Mouse (Mus musculus): ENCODE measurements around the gene Sh2b3.

Gene Sh2b3

DNA sequence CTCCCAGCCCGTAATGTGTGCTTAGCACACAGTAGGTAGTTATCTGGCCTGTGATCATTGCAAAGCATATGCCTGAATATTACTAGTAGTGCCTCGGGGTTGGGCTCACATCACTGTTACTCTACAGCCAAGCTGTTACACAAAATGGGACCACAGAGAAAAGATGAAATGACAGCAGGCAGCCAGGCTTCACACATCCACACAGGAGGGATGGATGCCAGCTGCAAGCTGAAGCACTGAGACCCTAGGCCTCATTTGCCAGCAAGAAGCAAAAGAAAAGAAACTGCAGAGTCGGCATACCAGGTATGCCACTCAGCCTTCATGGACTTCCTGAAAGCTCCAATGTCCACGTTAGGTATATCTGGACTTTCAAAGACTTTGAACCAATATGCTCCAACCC lies 9.6 kb downstream of the Sh2b3 start:
- intact Hi-C loops (cut with DNase I), result no loop called here

- intact Hi-C loops (cut with DNase I), result no loop called here
Measured at GRCm38 (mm10) chr5:121825606-121826005, 11.8 kb downstream of the Sh2b3 start.

GRCm38 (mm10) chr5:121824121-121824520 lies 13.3 kb downstream of the Sh2b3 start:
- intact Hi-C loops (cut with DNase I), result no loop called here

GRCm38 (mm10) chr5:121823668-121824067 lies 13.8 kb downstream of the Sh2b3 start:
- intact Hi-C loops (cut with DNase I), result no loop called here

DNA sequence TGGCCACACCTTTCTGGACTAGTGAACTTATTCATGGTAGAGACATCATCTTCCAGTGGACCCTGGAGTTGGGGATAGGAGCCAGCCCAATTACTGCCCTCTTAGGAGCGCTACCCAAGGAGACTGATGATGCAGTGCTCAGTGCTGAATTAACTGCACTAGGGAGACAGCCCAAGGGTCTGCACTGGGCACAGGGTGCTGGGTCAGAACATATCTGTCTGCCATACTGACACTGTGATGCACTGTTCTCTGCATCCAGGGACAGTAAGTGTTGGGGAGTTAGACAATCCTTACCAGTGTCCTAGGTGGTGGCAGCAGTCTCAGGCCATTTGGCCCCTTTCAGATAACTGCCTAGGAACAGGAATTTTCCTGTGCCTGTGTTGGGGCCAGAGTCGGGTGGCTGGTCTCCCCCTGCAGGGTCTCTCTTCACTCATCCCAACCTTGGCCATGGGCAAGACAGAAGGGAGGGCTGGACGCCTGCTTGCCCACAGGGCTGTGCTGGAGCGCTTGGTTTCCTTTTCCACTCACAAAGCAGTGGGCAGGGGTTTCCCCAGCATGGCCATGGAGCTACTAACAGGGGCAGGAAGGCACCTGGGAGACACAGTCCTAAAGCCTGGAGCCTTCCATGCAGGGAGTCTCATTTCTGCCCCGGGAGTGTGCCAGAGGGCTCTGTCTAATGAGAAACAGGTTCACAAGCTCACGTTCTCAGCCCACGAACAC lies 14.5 kb downstream of the Sh2b3 start:
- intact Hi-C loops (cut with DNase I), result no loop called here

GRCm38 (mm10) chr5:121821552-121821951 lies 15.9 kb downstream of the Sh2b3 start:
- intact Hi-C loops (cut with DNase I), result no loop called here

- intact Hi-C loops (cut with DNase I), result no loop called here
Measured at GRCm38 (mm10) chr5:121821116-121821515, 16.3 kb downstream of the Sh2b3 start.

DNA sequence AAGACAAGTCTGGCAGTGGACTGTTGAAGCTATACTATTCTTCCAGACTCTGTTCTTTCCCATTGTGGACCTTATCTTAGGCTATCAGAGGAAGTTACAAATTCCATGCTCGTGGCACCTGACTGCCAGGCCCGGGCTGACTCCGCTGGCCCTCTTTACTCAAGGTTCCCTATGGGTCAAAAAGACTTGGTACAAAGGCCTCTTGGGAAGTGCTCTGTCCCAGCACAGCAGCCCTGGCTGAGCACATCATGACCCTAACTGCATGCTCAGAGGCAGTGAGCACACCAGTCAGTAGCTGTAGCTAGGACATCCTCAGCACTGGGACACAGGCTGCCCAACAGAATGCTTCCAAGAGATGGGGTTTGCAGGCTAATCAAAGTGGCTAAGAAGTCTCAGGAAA lies 16.8 kb downstream of the Sh2b3 start:
- intact Hi-C loops (cut with DNase I), result no loop called here

- intact Hi-C loops (cut with DNase I), result no loop called here
Measured at GRCm38 (mm10) chr5:121820161-121820560, 17.3 kb downstream of the Sh2b3 start.

DNA sequence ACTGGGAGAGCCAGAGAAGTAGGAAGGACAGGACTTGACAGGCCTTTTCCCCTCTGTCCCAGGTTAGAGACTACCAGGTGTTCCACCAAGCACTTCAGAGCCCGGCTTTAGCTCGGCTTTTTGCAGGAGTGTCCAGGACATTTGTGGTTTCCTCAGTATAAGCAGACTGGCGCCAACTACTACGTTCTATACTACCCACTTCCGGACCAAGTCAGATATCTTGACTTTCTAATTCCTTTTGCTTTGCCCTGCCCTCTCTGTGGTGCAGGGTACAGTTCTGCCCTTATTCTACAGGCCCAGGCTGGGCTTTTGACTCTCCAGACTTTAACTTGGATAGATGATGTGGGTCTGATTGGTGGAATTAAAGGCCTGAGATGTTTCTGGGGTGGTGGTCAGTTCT lies 17.9 kb downstream of the Sh2b3 start:
- intact Hi-C loops (cut with DNase I), result no loop called here

DNA sequence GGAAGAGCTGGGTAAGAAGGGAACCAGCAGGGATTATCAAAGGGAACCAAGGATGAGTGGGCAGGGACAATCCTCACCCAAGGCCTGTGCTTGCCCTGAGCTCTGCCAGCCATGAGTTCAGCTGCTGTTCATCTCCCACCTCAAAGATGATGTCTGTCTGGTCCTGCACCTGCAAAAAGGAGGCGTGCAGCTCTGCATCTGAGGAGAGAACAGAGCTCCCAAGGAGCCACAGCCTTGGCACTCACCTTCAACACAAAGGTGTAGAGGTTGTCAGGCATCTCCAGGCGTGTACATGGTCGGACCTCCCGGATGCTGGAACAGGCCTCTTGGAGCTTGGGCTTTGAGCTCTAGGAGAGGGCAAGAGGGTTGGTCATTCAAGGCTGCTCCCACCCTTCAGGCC lies 18.6 kb downstream of the Sh2b3 start:
- intact Hi-C loops (cut with DNase I), result no loop called here

DNA sequence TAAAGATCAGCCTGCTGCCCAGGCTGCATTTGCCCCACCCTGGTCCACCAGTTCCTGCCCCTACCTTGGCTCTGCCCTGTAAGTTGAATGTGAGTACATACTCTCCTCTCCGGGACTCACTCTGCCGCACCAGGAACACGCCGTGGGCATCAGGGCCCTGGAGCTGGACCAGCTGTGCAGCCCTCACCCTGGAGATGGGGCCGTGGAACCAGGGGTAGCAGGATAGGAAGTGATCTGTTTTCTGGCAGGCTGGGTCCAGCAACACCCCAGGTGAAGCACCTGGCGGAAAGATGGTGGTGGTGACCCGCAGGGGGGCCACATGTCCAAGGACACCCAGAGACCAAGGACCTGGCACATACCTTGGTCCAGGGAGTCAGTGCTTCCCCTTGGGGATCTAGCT lies 19.0 kb downstream of the Sh2b3 start:
- intact Hi-C loops (cut with DNase I), result no loop called here

DNA sequence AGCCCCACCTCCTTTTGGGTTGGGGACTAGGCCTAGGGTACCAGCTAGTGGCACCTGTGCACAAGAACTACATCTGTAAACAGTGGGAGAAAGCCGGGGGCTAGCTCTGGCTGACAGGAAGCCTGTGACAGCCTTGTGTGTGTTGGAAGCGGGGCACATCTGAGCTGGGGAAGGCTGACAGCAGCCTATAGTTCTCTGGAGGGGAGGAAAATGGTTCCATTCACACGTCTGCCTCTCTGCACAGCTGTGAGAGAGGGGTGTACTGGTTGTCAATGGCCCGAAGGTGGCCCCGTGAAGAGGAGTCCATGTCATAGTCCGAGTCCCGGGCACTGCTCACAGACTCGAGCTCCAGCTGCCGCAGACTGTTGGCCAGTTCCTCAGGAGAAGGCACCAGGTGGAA lies 19.9 kb downstream of the Sh2b3 start:
- intact Hi-C loops (cut with DNase I), result no loop called here

- intact Hi-C loops (cut with DNase I), result no loop called here
Measured at GRCm38 (mm10) chr5:121816611-121817010, 20.8 kb downstream of the Sh2b3 start.

DNA sequence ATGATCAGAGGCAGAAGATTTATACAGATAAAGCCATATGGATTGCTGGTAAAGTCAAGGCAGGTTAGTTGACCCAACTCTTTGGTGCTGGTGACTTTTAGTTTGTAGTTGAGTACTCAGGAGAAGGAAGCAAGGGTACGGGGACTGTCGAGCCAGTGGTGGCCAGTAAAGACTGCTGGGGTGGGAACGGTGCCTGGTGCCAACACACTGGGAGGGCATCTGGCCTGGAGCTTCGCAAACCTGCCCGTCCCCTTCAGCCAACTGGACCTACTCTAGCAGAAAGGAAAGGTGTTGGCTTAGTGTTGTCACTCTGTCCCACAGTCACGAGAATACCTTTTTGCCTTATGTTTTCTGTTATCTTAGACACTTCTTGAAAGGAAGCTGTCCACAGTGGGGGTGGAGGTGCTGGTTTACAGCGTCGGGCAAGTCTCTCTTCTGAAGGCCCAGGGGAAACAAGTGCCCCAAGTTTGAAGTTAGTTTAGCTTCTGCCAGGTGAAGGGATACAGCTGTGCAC lies 21.5 kb downstream of the Sh2b3 start:
- intact Hi-C loops (cut with DNase I), result loop anchor here (2.0 kb wide), 1 partner anchor 27 kb away; no protein-coding TSS in a partner anchor

GRCm38 (mm10) chr5:121815067-121815466 lies 22.4 kb downstream of the Sh2b3 start:
- intact Hi-C loops (cut with DNase I), result loop anchor here (2.0 kb wide), 1 partner anchor 28 kb away; no protein-coding TSS in a partner anchor

DNA sequence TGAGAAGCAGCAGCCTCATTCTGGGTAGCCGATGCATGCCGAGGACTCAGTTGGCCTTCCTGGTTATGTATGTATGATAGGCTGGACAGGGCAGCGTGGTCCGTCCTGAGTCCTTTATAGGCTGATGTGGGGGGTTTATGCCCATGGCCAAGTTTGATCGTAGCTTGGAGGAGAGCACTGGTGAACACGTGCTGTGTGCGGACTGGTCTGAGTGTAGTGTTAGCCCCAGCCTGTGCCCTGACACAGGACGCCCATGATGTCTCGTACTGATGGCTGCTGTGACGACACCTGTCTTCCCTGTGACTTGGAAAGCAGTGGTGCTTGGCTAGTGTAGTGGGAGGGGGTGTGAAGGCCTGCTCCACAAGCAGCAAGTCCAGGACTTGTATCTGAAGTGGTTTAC lies 23.7 kb downstream of the Sh2b3 start:
- intact Hi-C loops (cut with DNase I), result loop anchor here (2.0 kb wide), 1 partner anchor 29 kb away; no protein-coding TSS in a partner anchor

DNA sequence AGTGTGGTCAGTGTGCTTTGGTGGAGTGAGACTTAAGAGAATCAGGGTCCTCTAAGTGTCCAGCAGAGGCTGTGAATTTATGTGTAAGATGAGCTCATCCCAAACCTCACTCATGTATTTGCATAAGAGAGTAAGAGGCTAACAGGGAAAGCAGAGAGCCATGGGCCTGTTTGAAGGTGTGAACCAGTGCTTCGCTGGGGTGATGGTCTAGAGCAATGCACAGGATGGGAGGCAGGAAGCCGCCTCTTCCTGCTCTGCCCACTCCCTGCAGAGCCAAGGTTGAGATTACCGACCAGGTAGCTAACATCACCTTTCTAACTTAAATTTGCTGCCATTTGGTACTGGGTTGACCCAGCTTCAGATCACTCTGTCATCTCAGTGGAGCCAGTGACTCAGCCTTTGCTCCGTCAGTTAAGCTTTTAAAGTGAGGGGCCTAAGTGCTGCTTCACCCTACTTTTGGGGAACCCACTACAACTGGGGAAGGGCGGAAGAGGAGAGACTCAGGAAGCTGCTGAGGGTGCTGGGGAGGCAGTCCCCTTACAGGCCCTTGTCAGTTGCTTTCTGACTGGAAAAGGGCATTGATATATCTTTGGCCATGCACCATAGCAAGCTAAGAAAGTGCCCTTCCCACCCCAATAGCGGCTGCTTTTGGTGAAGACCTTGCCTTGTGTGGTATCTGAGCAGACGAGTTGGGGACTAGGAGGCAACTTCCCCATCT lies 24.8 kb downstream of the Sh2b3 start:
- intact Hi-C loops (cut with DNase I), result no loop called here

DNA sequence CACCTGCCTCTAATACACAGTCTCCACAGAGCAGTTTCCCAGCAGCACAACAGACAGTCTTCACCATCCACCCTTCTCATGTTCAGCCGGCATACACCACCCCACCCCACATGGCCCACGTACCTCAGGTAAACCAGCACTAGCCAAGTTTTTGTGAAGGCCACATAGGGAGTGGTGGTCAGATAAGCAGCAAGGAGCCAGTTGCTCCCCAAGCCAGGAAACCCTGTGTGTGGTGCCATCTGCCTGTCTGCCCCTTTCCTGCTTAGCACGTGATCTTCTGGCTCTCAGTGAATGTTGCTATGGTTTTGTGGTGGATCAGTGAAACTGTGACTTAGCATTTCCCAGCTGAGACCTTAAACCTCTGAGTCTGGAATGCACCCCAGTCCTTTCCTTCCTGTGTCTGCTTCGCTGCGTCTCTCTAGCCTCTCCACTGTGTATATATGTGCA lies 25.9 kb downstream of the Sh2b3 start:
- intact Hi-C loops (cut with DNase I), result no loop called here

DNA sequence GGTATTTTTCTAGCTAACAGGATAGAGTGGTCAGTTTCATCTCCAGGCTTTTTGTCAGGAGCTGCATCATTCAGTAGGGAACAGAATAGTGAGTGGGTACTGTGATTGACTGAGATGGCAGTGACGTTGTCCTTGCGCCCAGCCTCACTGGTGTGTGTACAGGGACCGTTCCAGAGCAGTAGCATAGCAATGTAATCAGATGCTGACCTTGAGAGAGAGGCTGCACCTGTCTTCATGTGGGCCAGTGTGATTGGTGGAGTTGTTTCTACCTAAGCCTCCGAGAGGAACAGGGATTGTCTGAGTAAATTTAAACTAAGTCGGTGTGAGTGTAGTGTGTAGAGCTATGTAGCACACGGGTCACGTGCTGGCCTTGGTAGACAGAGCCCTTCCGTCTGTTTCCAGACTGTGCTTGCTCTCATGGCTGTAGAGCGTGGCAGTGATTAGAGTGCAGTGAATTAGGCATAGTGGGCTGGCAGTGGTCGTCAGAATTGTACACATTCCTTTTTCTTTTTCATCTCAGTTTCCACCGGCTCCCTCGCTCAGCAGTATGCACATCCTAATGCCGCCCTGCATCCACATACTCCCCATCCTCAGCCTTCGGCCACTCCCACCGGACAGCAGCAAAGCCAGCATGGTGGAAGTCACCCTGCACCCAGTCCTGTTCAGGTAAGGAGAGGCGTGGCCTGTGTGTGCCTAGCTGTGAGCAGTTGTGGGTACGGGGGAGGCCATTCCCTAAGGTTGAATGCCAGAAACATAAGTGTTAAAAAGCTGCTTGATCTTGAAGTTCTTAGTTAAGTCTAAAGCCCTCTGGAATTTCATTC lies 26.9 kb downstream of the Sh2b3 start:
- intact Hi-C loops (cut with DNase I), result no loop called here

GRCm38 (mm10) chr5:121809667-121810224 lies 27.7 kb downstream of the Sh2b3 start:
- intact Hi-C loops (cut with DNase I), result no loop called here

Measured in adrenal gland (tissue).